Mouse (Mus musculus) liver, embryonic 14.5 days (tissue): ENCODE results near the gene Agr2. TPM values are rescaled to one million over a fixed set of nuclear protein-coding genes. Genes with fewer than 3 reads are reported as not detected.
A peak's percentile ranks its signal among the peaks of the same experiment; 100 is the strongest.

ENCODE experiments used
- ATAC-seq: fragments of 200-750 bp; cut with Nextera tagmentation; 2 replicates; pipeline ENCODE4 v1.8.0; 2017; ENCODE audit warnings: moderate number of reproducible peaks, mild to moderate bottlenecking, moderate library complexity; ENCODE audit not compliant: insufficient read depth
- DNase-seq, 3 experiments: peaks; one replicate each; pipeline ENCODE4 v3.0.0-alpha.2; 2012 to 2013; ENCODE audit warnings: low read depth in 3 of 3, low spot score in 3 of 3
- H3K27ac ChIP-seq: fragments of 300-500 bp; sonication (generic); 2 replicates; pipeline ENCODE4 v1.5.1; 2014; ENCODE audit warnings: moderate library complexity, mild to moderate bottlenecking, control low read depth, inconsistent platforms
- H3K27me3 ChIP-seq: fragments of 300-500 bp; sonication (generic); 2 replicates; pipeline ENCODE4 v1.6.1; 2014; ENCODE audit warnings: mild to moderate bottlenecking, low read length, moderate library complexity; ENCODE audit not compliant: control insufficient read depth, insufficient read depth
- H3K36me3 ChIP-seq: fragments of 300-500 bp; sonication (generic); replicated peaks from 2 replicates; pipeline ENCODE4 v1.6.1; 2014; ENCODE audit warnings: low read depth; ENCODE audit not compliant: control insufficient read depth, insufficient read depth
- H3K4me1 ChIP-seq, 2 experiments: fragments of 200-500 bp in 1 of 2; fragments of 300-500 bp in 1 of 2; sonication (generic) in 1 of 2; replicated peaks; 2 replicates each; pipeline ENCODE4 v1.6.1; 2012 to 2014; ENCODE audit warnings: antibody characterized with exemption in 1 of 2, inconsistent platforms in 1 of 2, low read length in 1 of 2; ENCODE audit not compliant: control insufficient read depth in 2 of 2, insufficient read depth in 2 of 2
- H3K4me2 ChIP-seq: fragments of 300-500 bp; sonication (generic); 2 replicates; pipeline ENCODE4 v1.6.1; 2014; ENCODE audit warnings: low read depth, mild to moderate bottlenecking, control low read depth, moderate library complexity
- H3K4me3 ChIP-seq, 2 experiments: fragments of 200-500 bp in 1 of 2; fragments of 300-500 bp in 1 of 2; sonication (generic) in 1 of 2; 2 replicates each; pipeline ENCODE4 v1.5.1; 2012 to 2014; ENCODE audit warnings: low read depth in 2 of 2, low read length in 2 of 2, mild to moderate bottlenecking in 2 of 2, control low read depth in 1 of 2, inconsistent platforms in 1 of 2, moderate library complexity in 1 of 2; ENCODE audit not compliant: insufficient read depth in 1 of 2
- H3K9ac ChIP-seq: fragments of 300-500 bp; sonication (generic); replicated peaks from 2 replicates; pipeline ENCODE4 v1.6.1; 2014; ENCODE audit warnings: mild to moderate bottlenecking, control low read depth, moderate library complexity
- H3K9me3 ChIP-seq: fragments of 300-500 bp; sonication (generic); 2 replicates; pipeline ENCODE4 v1.6.1; 2016; ENCODE audit warnings: low read length, mixed read lengths; ENCODE audit not compliant: control insufficient read depth
- CTCF ChIP-seq: IDR thresholded peaks from 2 replicates; pipeline ENCODE4 v1.5.1; 2016; ENCODE audit warnings: antibody characterized with exemption, low read depth, control low read depth
- EP300 ChIP-seq: IDR thresholded peaks from 2 replicates; pipeline ENCODE4 v1.6.1; 2016; ENCODE audit warnings: antibody characterized with exemption, low read depth
- WGBS: fragments of 180-500 bp; shearing (Covaris S2); extraction: QIAGEN DNeasy Blood & Tissue Kit; methylation state at CpG from one replicate; pipeline ENCODE4 v1.1.7; 2014; ENCODE audit not compliant: insufficient replicate concordance; 5-methylcytosine and 5-hydroxymethylcytosine counted together
- polyA plus RNA-seq, 2 experiments: library from polyadenylated mRNA; depleted of rRNA in 1 of 2; stranded (reverse) in 1 of 2; unstranded in 1 of 2; fragments of >200 nt; fragmentation: Nextera tagmentation in 1 of 2; extraction: Ambion mirVana in 1 of 2; gene quantifications; 2 replicates each; pipeline versions ENCODE4 v1.2.1 to v1.2.3; 2012 to 2014

Gene Agr2
- polyA plus RNA-seq, 2 experiments, result 0.07 TPM; not detected in 1

DNA sequence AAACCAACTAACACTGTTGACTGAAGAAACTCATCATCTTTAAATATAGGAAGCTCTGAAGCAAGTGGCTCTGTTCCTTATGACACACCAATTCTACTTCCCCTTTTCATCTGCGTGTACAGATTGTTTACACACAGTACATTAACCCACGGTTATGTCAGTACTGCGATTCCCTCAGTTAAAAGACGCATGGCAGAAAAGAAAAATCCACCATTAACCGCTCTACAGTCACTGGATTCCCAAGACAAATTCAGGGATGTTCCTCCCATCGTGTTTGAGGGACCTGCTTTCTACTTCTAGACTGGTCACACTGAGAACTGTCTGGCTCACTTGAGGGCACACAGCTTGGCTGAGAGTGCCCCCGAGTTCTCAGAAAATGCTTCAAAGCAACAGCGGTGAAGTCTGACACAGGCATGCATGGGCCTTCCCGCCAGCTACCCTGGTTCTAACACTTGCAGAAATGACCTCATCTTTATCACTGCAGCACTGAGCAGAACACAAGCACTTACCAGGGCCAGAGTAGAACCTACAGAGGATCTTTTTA is 46.9 kb downstream of the Agr2 start:
- Histone ChIP-seq H3K27me3 (no peaks in the 10 kb centered on the region), H3K4me2 (peak overlapping the region; percentile 3; the same call in 1 of the 2 replicates), H3K27ac (no peak overlapping the region), H3K4me1 (peaks cover 0 to 12% of the 10 kb centered on the region in 2 experiments; a peak in 3 of 4 replicates), H3K36me3 (no peaks in the 10 kb centered on the region), H3K9me3 (no peaks in the 10 kb centered on the region), H3K9ac (no peak overlapping the region), H3K4me3 (no peak overlapping the region)
- DNase-seq (no peak), ATAC-seq (no peak)
- TF ChIP-seq EP300 (no peak), CTCF (no peak)
- WGBS, result 26% methylated on average over 9 of the region's 9 CpGs

GRCm38 (mm10) chr12:36040571-36041280 is 48.0 kb downstream of the Agr2 start:
- Histone ChIP-seq H3K9me3 (no peaks in the 10 kb centered on the region), H3K9ac (no peak overlapping the region), H3K36me3 (no peaks in the 10 kb centered on the region), H3K4me2 (peak overlapping the region; percentile 89), H3K27ac (no peak overlapping the region), H3K4me1 (peaks cover 0 to 12% of the 10 kb centered on the region in 2 experiments; a peak in 3 of 4 replicates), H3K27me3 (no peaks in the 10 kb centered on the region), H3K4me3 (peak overlapping the region in 1 of 2 experiments; percentile 69; a peak in 2 of 4 replicates)
- no peak for ATAC-seq
- no peak for DNase-seq
- TF ChIP-seq CTCF (no peak), EP300 (no peak)
- WGBS, result 61% methylated on average over 10 of the region's 10 CpGs

DNA sequence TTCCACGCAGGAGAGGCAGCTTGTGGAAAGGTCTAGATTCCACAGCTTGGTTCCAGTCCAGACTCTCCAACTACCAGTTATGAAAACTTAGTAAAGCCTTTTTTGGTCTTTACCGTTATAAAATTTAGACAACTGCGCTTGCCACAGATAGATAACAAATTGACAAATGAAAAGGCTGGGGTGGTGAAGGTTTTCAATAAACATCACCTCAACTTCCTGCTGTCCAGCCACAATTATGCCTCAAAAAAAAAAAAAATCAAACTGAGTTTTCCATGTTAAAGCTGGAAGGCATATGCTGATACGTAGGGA is 48.5 kb downstream of the Agr2 start:
- Histone ChIP-seq H3K4me2 (peak overlapping the region; percentile 89), H3K4me3 (peak overlapping the region in 1 of 2 experiments; percentile 69; a peak in 3 of 4 replicates), H3K4me1 (peaks cover 0 to 15% of the 10 kb centered on the region in 2 experiments; a peak in 3 of 4 replicates), H3K9ac (peak overlapping the region; percentile 71), H3K36me3 (no peaks in the 10 kb centered on the region), H3K27ac (no peak overlapping the region), H3K27me3 (no peaks in the 10 kb centered on the region), H3K9me3 (no peaks in the 10 kb centered on the region)
- WGBS, result 13% methylated on average over 4 of the region's 4 CpGs
- DNase-seq (no peak), ATAC-seq (no peak)
- TF ChIP-seq EP300 (no peak), CTCF (no peak)

DNA sequence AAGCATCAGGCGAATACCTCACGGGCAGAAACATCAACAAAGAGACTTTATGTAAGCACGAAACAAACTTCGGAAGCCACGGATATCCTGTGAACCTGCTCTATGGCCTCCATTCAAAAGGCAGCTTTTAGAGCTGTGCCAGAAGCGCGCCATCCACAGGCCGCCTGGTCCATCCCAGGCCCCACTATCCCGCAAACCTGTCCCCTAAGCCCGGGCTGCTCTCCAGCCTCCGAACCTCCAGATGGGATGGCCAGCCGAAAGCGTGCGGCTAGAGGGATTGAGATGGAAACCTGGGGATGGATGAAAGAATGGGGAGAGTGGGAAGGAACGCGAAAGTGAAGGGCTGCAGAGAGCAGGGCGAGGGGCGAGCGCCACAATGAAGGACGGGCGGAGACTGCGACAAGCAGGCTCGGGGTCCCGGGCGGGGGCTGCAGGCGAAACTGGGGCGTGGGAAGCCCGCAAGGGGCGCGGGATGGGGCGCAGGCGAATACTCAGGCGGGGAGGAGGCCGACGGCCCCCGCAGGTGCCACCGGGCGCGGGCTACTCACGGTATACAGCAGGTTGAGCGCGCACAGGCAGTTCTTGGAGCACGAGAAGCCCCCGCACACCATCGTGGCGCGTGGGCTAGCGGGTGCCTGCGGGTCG is 49.1 kb downstream of the Agr2 start:
- ATAC-seq (peak; percentile 69), DNase-seq (no peak)
- no peak overlapping the region for H3K27ac ChIP-seq
- under 1% methylated on average over 46 of the region's 50 CpGs for WGBS
- H3K4me3 ChIP-seq, result peak overlapping the region; percentile 69 to 72
- peak overlapping the region; percentile 89 for H3K4me2 ChIP-seq
- no peaks in the 10 kb centered on the region for H3K27me3 ChIP-seq
- peaks cover 0 to 18% of the 10 kb centered on the region in 2 experiments; a peak in 3 of 4 replicates for H3K4me1 ChIP-seq
- H3K9me3 ChIP-seq, result no peaks in the 10 kb centered on the region
- TF ChIP-seq CTCF (peak; percentile 47), EP300 (no peak)
- no peaks in the 10 kb centered on the region for H3K36me3 ChIP-seq
- H3K9ac ChIP-seq, result peak overlapping the region; percentile 71

DNA sequence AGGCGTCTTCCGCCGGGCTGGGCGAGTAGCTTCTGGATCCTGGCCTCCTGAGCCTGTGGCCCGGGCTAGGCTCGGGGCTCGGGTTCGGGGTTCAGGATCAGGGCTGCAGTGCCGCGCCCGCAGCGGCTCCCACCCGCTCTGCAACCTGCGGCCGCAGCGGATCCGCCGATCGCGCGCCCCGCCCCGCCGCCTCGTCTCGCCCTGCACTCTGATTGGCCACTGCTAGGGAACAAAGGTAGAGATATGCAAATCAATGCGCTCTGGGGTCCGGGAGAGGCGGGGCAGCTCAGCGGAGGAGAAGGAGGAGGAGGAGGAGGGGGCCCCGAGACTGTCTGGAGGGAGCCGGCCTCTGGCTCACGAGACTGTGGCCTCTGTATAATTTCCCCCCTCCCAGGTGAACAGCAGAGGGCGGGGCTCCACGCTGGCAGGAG is 49.7 kb downstream of the Agr2 start, which contains the start of gene Tspan13:
Gene Tspan13, minus strand, starts transcription at position 153 of the 431 bp plus-strand sequence.
- Histone ChIP-seq H3K9me3 (no peaks in the 10 kb centered on the region), H3K4me2 (peak within 1 kb of the TSS; percentile 89), H3K9ac (peak within 1 kb of the TSS; percentile 71), H3K36me3 (no peaks in the 10 kb centered on the region), H3K4me3 (peak within 1 kb of the TSS; percentile 69 to 72), H3K4me1 (peaks cover 0 to 18% of the 10 kb centered on the region in 2 experiments; a peak in 3 of 4 replicates), H3K27me3 (no peaks in the 10 kb centered on the region), H3K27ac (no peak within 1 kb of the TSS)
- DNase-seq (peak; percentile 62 to 71 (median 71)), ATAC-seq (peak; percentile 94)
- WGBS, result 0% methylated on average over 35 of the region's 35 CpGs
- no peak for TF ChIP-seq EP300
- TF ChIP-seq CTCF, result no peak
